Mouse (Mus musculus) liver, embryonic 11.5 days (tissue): ENCODE measurements around the gene Zbtb46. TPM values are rescaled to one million over a fixed set of nuclear protein-coding genes. Genes with fewer than 3 reads are reported as not detected.
A peak's percentile ranks its signal among the peaks of the same experiment; 100 is the strongest.

ENCODE experiments used
- ATAC-seq: fragments of 200-750 bp; cut with Nextera tagmentation; replicated peaks from 2 replicates; pipeline ENCODE4 v1.8.0; 2017; ENCODE audit warnings: moderate number of reproducible peaks, mild to moderate bottlenecking, moderate TSS enrichment, moderate library complexity; ENCODE audit not compliant: low FRiP score
- DNase-seq: peaks from one replicate; pipeline ENCODE4 v3.0.0-alpha.2; 2017; ENCODE audit warnings: low spot score
- H3K27ac ChIP-seq: fragments of 300-500 bp; sonication (generic); 2 replicates; pipeline ENCODE4 v1.5.1; 2014; ENCODE audit warnings: mild to moderate bottlenecking, low read depth, low read length, control low read depth
- H3K27me3 ChIP-seq: fragments of 300-500 bp; sonication (generic); replicated peaks from 2 replicates; pipeline ENCODE4 v1.6.1; 2014; ENCODE audit warnings: low read length, mixed read lengths; ENCODE audit not compliant: control insufficient read depth, insufficient read depth
- H3K36me3 ChIP-seq: fragments of 300-500 bp; sonication (generic); 2 replicates; pipeline ENCODE4 v1.6.1; 2014; ENCODE audit warnings: mild to moderate bottlenecking, low read length, moderate library complexity, mixed read lengths; ENCODE audit not compliant: control insufficient read depth, insufficient read depth
- H3K4me1 ChIP-seq: fragments of 300-500 bp; sonication (generic); replicated peaks from 2 replicates; pipeline ENCODE4 v1.6.1; 2014; ENCODE audit warnings: low read length, mixed read lengths; ENCODE audit not compliant: control insufficient read depth, insufficient read depth
- H3K4me2 ChIP-seq: fragments of 300-500 bp; sonication (generic); 2 replicates; pipeline ENCODE4 v1.6.1; 2014; ENCODE audit warnings: mild to moderate bottlenecking, control low read depth, moderate library complexity
- H3K4me3 ChIP-seq: fragments of 300-500 bp; sonication (generic); 2 replicates; pipeline ENCODE4 v1.5.1; 2014; ENCODE audit warnings: low read depth, low read length, control low read depth
- H3K9ac ChIP-seq: fragments of 300-500 bp; sonication (generic); 2 replicates; pipeline ENCODE4 v1.6.1; 2014; ENCODE audit warnings: low read depth, low read length, control low read depth
- H3K9me3 ChIP-seq: fragments of 300-500 bp; sonication (generic); 2 replicates; pipeline ENCODE4 v1.6.1; 2016; ENCODE audit warnings: low read length, inconsistent platforms, mixed read lengths; ENCODE audit not compliant: control insufficient read depth
- WGBS: fragments of 180-500 bp; shearing (Covaris S2); extraction: QIAGEN DNeasy Blood & Tissue Kit; methylation state at CpG from one replicate; pipeline ENCODE4 v1.1.7; 2014; 5-methylcytosine and 5-hydroxymethylcytosine counted together
- polyA plus RNA-seq: library from polyadenylated mRNA; unstranded; fragments of >200 nt; fragmentation: Nextera tagmentation; extraction: Ambion mirVana; gene quantifications from 2 replicates; pipeline ENCODE4 v1.2.1, GENCODE M21; 2014

Gene Zbtb46
- polyA plus RNA-seq, 1 experiment from 2014 or later, result 25.2 TPM

- no peaks in the 10 kb centered on the region for H3K9me3 ChIP-seq
- peak overlapping the region; percentile 87 for H3K27ac ChIP-seq
- no peaks in the 10 kb centered on the region for H3K27me3 ChIP-seq
- H3K4me2 ChIP-seq, result peak overlapping the region; percentile 95
- WGBS, result under 1% methylated on average over 64 of the region's 72 CpGs
- peak; percentile 61 for DNase-seq
- ATAC-seq, result no peak
- peak overlapping the region; percentile 84 for H3K4me3 ChIP-seq
- H3K36me3 ChIP-seq, result no peaks in the 10 kb centered on the region; the same call in 1 of the 2 replicates
- peaks cover 32% of the 10 kb centered on the region for H3K4me1 ChIP-seq
- peak overlapping the region; percentile 84 for H3K9ac ChIP-seq
Observed at GRCm38 (mm10) chr2:181458411-181459152, 644 bp downstream of the Zbtb46 start.

- H3K4me1 ChIP-seq, result peaks cover 26% of the 10 kb centered on the region
- peak overlapping the region; percentile 95 for H3K4me2 ChIP-seq
- H3K9me3 ChIP-seq, result no peaks in the 10 kb centered on the region
- peak overlapping the region; percentile 84 for H3K4me3 ChIP-seq
- peak overlapping the region; percentile 84 for H3K9ac ChIP-seq
- H3K27ac ChIP-seq, result no peak overlapping the region
- 6% methylated on average over 15 of the region's 15 CpGs for WGBS
- no peaks in the 10 kb centered on the region; the same call in 1 of the 2 replicates for H3K36me3 ChIP-seq
- H3K27me3 ChIP-seq, result no peaks in the 10 kb centered on the region
- DNase-seq (no peak), ATAC-seq (no peak)
Observed at GRCm38 (mm10) chr2:181457831-181458230, 1.4 kb downstream of the Zbtb46 start.

- Histone ChIP-seq H3K27ac (no peak overlapping the region), H3K9ac (no peak overlapping the region), H3K36me3 (no peaks in the 10 kb centered on the region; the same call in 1 of the 2 replicates), H3K4me3 (no peak overlapping the region), H3K4me2 (no peak overlapping the region), H3K27me3 (no peaks in the 10 kb centered on the region), H3K4me1 (peaks cover 11% of the 10 kb centered on the region), H3K9me3 (no peaks in the 10 kb centered on the region)
- ATAC-seq, result no peak
- no peak for DNase-seq
- 75% methylated on average over 2 of the region's 2 CpGs for WGBS
Observed at GRCm38 (mm10) chr2:181455899-181456298, 3.3 kb downstream of the Zbtb46 start.

GRCm38 (mm10) chr2:181453274-181453673 is 6.0 kb downstream of the Zbtb46 start:
- no peaks in the 10 kb centered on the region; the same call in 1 of the 2 replicates for H3K36me3 ChIP-seq
- H3K27me3 ChIP-seq, result no peaks in the 10 kb centered on the region
- H3K9ac ChIP-seq, result no peak overlapping the region
- H3K27ac ChIP-seq, result no peak overlapping the region
- 54% methylated on average over 1 of the region's 1 CpGs for WGBS
- peaks cover 2% of the 10 kb centered on the region; the same call in 1 of the 2 replicates for H3K4me1 ChIP-seq
- H3K9me3 ChIP-seq, result no peaks in the 10 kb centered on the region
- H3K4me2 ChIP-seq, result no peak overlapping the region
- no peak for ATAC-seq
- no peak for DNase-seq
- H3K4me3 ChIP-seq, result no peak overlapping the region

- H3K4me3 ChIP-seq, result no peak overlapping the region
- 82% methylated on average over 4 of the region's 4 CpGs for WGBS
- H3K4me1 ChIP-seq, result no peaks in the 10 kb centered on the region; the same call in 1 of the 2 replicates
- ATAC-seq, result no peak
- no peaks in the 10 kb centered on the region for H3K27me3 ChIP-seq
- no peaks in the 10 kb centered on the region for H3K9me3 ChIP-seq
- H3K27ac ChIP-seq, result no peak overlapping the region
- no peak overlapping the region for H3K4me2 ChIP-seq
- no peak overlapping the region for H3K9ac ChIP-seq
- H3K36me3 ChIP-seq, result no peaks in the 10 kb centered on the region; the same call in 1 of the 2 replicates
- DNase-seq, result no peak
Observed at GRCm38 (mm10) chr2:181452181-181452580, 7.0 kb downstream of the Zbtb46 start.

DNA sequence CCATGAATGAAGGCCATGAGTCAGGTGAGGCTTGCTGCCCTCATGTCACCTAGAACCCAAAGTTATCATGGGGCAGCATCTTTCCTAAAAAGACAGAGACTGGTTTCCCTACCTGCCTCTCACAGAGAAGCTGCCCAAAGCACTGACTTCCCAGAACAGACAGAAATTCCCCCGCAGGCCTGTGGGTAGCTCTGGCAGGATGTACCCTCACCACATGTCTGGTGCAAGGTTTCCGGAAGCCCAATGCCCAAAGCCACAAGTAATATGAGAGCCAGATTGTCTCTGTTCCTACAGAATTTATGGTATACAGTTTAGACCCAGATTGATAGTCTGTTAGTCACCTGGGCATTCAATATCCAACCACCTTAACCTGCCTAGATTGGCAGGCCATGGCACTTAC is 16.2 kb downstream of the Zbtb46 start:
- Histone ChIP-seq H3K27ac (no peak overlapping the region), H3K4me1 (no peaks in the 10 kb centered on the region), H3K36me3 (no peaks in the 10 kb centered on the region), H3K4me3 (no peak overlapping the region), H3K9ac (no peak overlapping the region), H3K9me3 (no peaks in the 10 kb centered on the region), H3K4me2 (no peak overlapping the region), H3K27me3 (no peaks in the 10 kb centered on the region)
- DNase-seq (no peak), ATAC-seq (no peak)
- 62% methylated on average over 2 of the region's 2 CpGs for WGBS

GRCm38 (mm10) chr2:181438176-181438575 is 21.1 kb downstream of the Zbtb46 start:
- DNase-seq (no peak), ATAC-seq (no peak)
- Histone ChIP-seq H3K27ac (no peak overlapping the region), H3K4me1 (peaks cover 4% of the 10 kb centered on the region; the same call in 1 of the 2 replicates), H3K36me3 (no peaks in the 10 kb centered on the region), H3K4me2 (no peak overlapping the region), H3K27me3 (no peaks in the 10 kb centered on the region), H3K9ac (no peak overlapping the region), H3K4me3 (no peak overlapping the region), H3K9me3 (no peaks in the 10 kb centered on the region)
- 79% methylated on average over 4 of the region's 4 CpGs for WGBS

- H3K27me3 ChIP-seq, result no peaks in the 10 kb centered on the region
- H3K4me1 ChIP-seq, result peaks cover 4% of the 10 kb centered on the region; the same call in 1 of the 2 replicates
- 44% methylated on average over 2 of the region's 2 CpGs for WGBS
- H3K9me3 ChIP-seq, result no peaks in the 10 kb centered on the region
- ATAC-seq, result no peak
- DNase-seq, result no peak
- no peak overlapping the region for H3K4me2 ChIP-seq
- H3K36me3 ChIP-seq, result no peaks in the 10 kb centered on the region
- no peak overlapping the region for H3K4me3 ChIP-seq
- H3K9ac ChIP-seq, result no peak overlapping the region
- H3K27ac ChIP-seq, result no peak overlapping the region
Observed at GRCm38 (mm10) chr2:181436246-181436645, 23.0 kb downstream of the Zbtb46 start.

DNA sequence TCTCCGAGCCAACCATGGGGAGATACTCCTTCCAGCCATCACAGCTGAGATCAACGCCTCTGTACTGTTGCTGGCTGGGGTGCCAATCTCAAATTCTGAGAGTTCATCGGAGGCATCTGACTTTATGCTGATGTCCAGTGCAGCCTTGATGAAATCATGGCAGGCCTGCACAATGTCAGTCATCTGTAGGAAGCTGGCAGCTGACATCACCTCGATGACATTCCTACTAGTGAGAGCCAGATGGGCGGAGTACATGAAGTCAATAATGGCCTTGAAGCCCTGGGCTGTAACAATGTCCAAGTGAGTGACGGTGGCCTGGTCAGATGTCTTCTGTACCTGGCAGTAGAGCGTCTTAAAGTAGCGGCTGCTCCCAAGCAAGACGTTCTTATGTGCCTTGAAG is 35.4 kb downstream of the Zbtb46 start:
- Histone ChIP-seq H3K4me1 (peaks cover 34% of the 10 kb centered on the region), H3K4me2 (no peak overlapping the region), H3K9me3 (no peaks in the 10 kb centered on the region), H3K4me3 (no peak overlapping the region), H3K9ac (no peak overlapping the region), H3K27ac (no peak overlapping the region), H3K27me3 (no peaks in the 10 kb centered on the region), H3K36me3 (peaks cover 10% of the 10 kb centered on the region)
- ATAC-seq, result no peak
- DNase-seq, result no peak
- WGBS, result 86% methylated on average over 9 of the region's 9 CpGs
